Mouse (Mus musculus) bone marrow, adult 2 months (tissue): Measurements from ENCODE around the gene Naa35. TPM values are rescaled to one million over a fixed set of nuclear protein-coding genes. Genes with fewer than 3 reads are reported as not detected.

Experiments
- H3K27ac ChIP-seq: fragments of 200-500 bp; 2 replicates; pipeline ENCODE4 v1.5.1; 2012; ENCODE audit warnings: low read depth, mild to moderate bottlenecking, control low read depth, inconsistent platforms, low read length; ENCODE audit not compliant: control insufficient read depth, poor library complexity, insufficient read depth
- H3K4me1 ChIP-seq: fragments of 200-500 bp; 2 replicates; pipeline ENCODE4 v1.6.1; 2011; ENCODE audit warnings: low read length; ENCODE audit not compliant: control insufficient read depth, insufficient read depth
- H3K4me3 ChIP-seq: fragments of 200-500 bp; replicated peaks from 2 replicates; pipeline ENCODE3; 2011; ENCODE audit warnings: mild to moderate bottlenecking, low read depth, low read length, control low read depth; ENCODE audit not compliant: control insufficient read depth
- CTCF ChIP-seq: fragments of 200-500 bp; IDR thresholded peaks from 2 replicates; pipeline ENCODE4 v1.5.1; 2011; ENCODE audit warnings: low read length, control low read depth; ENCODE audit not compliant: control insufficient read depth, insufficient read depth
- POLR2A ChIP-seq: fragments of 200-500 bp; IDR thresholded peaks from 2 replicates; pipeline ENCODE4 v1.6.1; 2011; ENCODE audit warnings: low read depth, mild to moderate bottlenecking, control low read depth, low read length, borderline replicate concordance; ENCODE audit not compliant: control insufficient read depth
- WGBS: fragments of 180-500 bp; shearing (Covaris S2); methylation state at CpG from one replicate; pipeline ENCODE4 v1.1.7; 2018; 5-methylcytosine and 5-hydroxymethylcytosine counted together
- polyA plus RNA-seq: library from polyadenylated mRNA; stranded (reverse); fragments of >200 nt; gene quantifications from 2 replicates; pipeline ENCODE4 v1.2.4, GENCODE M21; 2011; ENCODE audit warnings: low replicate concordance; ENCODE audit not compliant: missing spikeins, insufficient read depth, insufficient read length

The Naa35 gene
- polyA plus RNA-seq, 1 experiment = 94.8 TPM

GRCm38 (mm10) chr13:59613868-59614267 is 28.8 kb downstream of the Naa35 start:
- Histone ChIP-seq H3K27ac (no peak overlapping the region), H3K4me3 (no peak overlapping the region), H3K4me1 (no peaks in the 10 kb centered on the region)
- 62% methylated on average over 4 of the region's 4 CpGs for WGBS
- TF ChIP-seq POLR2A (no peak), CTCF (no peak)

- Histone ChIP-seq H3K4me1 (no peaks in the 10 kb centered on the region; the same call in 1 of the 2 replicates), H3K27ac (no peak overlapping the region), H3K4me3 (no peak overlapping the region)
- 89% methylated on average over 4 of the region's 4 CpGs for WGBS
- TF ChIP-seq CTCF (no peak), POLR2A (no peak)
These were observed 30.1 kb downstream of the Naa35 start for GRCm38 (mm10) chr13:59615152-59615551.

- no peak overlapping the region for H3K27ac ChIP-seq
- no peaks in the 10 kb centered on the region; the same call in 1 of the 2 replicates for H3K4me1 ChIP-seq
- H3K4me3 ChIP-seq = no peak overlapping the region
- 56% methylated on average over 4 of the region's 4 CpGs for WGBS
- TF ChIP-seq POLR2A = no peak
- TF ChIP-seq CTCF = no peak
These were observed 30.5 kb downstream of the Naa35 start for GRCm38 (mm10) chr13:59615554-59615953.

GRCm38 (mm10) chr13:59618463-59618862 is 33.4 kb downstream of the Naa35 start:
- Histone ChIP-seq H3K4me3 (no peak overlapping the region), H3K4me1 (no peaks in the 10 kb centered on the region; the same call in 1 of the 2 replicates), H3K27ac (no peak overlapping the region)
- TF ChIP-seq CTCF (no peak), POLR2A (no peak)
- WGBS = 80% methylated on average over 6 of the region's 6 CpGs

GRCm38 (mm10) chr13:59621643-59622489 is 36.8 kb downstream of the Naa35 start:
- Histone ChIP-seq H3K4me3 (no peak overlapping the region), H3K4me1 (no peaks in the 10 kb centered on the region; the same call in 1 of the 2 replicates), H3K27ac (no peak overlapping the region)
- TF ChIP-seq POLR2A = no peak
- TF ChIP-seq CTCF = no peak
- 78% methylated on average over 7 of the region's 7 CpGs for WGBS

- Histone ChIP-seq H3K4me1 (no peaks in the 10 kb centered on the region; the same call in 1 of the 2 replicates), H3K27ac (no peak overlapping the region), H3K4me3 (no peak overlapping the region)
- 83% methylated on average over 3 of the region's 3 CpGs for WGBS
- TF ChIP-seq POLR2A (no peak), CTCF (no peak)
These were observed 39.3 kb downstream of the Naa35 start for GRCm38 (mm10) chr13:59624389-59624788.

- no peak for TF ChIP-seq CTCF
- no peak for TF ChIP-seq POLR2A
- no peak overlapping the region for H3K27ac ChIP-seq
- no peak overlapping the region for H3K4me3 ChIP-seq
- H3K4me1 ChIP-seq = no peaks in the 10 kb centered on the region
- 84% methylated on average over 5 of the region's 5 CpGs for whole genome bisulfite sequencing
These were observed 39.8 kb downstream of the Naa35 start for GRCm38 (mm10) chr13:59624903-59625302.

DNA sequence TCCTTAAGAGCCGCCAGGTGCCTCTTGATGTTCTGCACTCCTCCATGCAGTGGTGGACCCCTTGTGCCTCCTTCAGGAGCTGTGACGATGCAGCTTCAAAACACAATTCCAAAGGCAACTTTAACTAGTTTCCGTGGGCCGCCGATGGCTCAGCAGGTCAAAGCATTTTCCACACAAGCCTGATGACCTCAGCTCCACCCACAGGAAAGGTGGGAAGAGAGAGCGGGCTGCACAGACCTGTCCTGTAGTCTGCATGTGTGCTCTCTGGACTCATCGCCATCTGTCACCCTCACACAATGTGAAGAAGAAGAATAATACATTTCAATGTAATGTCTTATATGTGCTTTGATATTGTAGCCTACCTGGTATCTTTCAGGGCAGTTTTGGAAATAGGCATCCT is 41.7 kb downstream of the Naa35 start:
- TF ChIP-seq CTCF = no peak
- TF ChIP-seq POLR2A = no peak
- no peak overlapping the region for H3K4me3 ChIP-seq
- WGBS = 90% methylated on average over 7 of the region's 7 CpGs
- no peak overlapping the region for H3K27ac ChIP-seq
- no peaks in the 10 kb centered on the region for H3K4me1 ChIP-seq
